Mouse (Mus musculus): ENCODE measurements around the gene Megf9. TPM values are rescaled to one million over a fixed set of nuclear protein-coding genes. Genes with fewer than 3 reads are reported as not detected.

The Megf9 gene
- total RNA-seq (2021): 10 to 100 TPM; 75.2 to 81.0 TPM

DNA sequence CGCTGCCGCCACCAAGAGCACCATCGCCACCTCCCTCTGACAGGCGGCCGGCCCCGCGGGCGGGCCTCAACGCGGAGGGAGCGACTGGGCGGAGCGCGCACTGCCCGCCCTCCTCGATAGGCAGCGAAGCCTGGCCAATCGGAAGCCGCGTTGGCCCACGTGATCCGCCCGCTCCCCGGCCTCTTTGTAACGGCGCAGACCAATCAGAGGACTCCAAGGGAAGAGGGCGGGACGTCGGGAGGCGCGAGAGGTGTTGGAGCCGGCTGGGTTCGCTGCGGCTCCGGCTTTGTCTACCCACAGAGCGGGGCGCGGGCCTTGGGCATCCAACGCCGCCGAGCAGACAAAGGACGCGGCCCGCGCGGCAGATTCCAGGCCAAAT, at the start of gene Megf9:
Gene Megf9 (minus strand): TSS at position 105 of the 379 bp plus-strand sequence.
- DNase-seq (ENCODE audit: extremely low spot score in 1 of 2, low spot score in 2 of 2): peak; percentile 99

DNA sequence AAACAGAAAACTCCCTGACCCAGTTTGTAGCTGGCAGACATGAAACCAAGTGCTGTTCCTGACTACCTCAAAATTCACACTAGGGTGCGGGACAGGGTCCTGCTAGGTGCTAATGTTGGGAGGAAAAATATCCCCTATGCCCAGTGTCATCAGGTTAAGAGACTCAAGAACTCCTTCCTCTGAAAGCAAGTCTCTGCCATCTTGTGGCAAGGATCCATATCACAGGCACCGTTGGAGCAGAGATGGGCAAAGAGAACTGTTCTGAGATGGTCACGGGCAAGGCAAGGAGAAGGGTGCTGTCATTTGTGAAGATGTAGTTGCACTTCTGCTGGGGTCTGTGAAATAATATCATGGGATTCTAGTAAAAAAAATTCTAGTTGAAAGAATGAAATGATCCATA, 44.9 kb upstream of the Megf9 start:
- intact Hi-C loops (cut with DNase I): loop anchor here (2.0 kb wide), 1 partner anchor 127 kb away; no protein-coding TSS in a partner anchor
- DNase-seq (ENCODE audit: extremely low spot score in 1 of 2, low spot score in 2 of 2): peak; percentile 20 to 53

More for the DNA sequence above, at the start of gene Megf9:
- intact Hi-C loops (cut with DNase I): loop anchor here (5.0 kb wide), 1 partner anchor 83 kb away; no protein-coding TSS in a partner anchor

DNA sequence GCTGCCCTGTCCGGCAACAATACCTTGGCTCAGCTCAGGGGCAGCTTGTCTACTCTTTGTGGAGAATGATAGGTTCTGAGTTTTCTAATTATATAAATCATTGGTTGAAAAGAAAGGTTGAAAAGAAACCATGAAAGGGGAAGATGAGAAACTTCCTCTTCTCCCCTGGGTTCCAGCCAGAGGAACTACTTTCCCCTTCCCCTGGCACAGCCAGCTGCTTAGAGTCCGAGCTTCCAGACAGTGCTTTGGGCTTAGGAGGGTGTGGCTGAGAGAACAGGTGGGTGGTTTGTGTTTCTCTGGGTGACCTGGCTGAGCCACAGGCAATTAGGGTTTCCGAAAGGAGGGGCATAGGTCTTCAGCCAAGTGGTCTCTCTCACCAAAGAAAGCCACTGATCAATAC, 43.5 kb upstream of the Megf9 start:
- intact Hi-C loops (cut with DNase I): loop anchor here (2.0 kb wide), 1 partner anchor 126 kb away; no protein-coding TSS in a partner anchor
- no peak for DNase-seq (ENCODE audit: extremely low spot score in 1 of 2, low spot score in 2 of 2)

DNA sequence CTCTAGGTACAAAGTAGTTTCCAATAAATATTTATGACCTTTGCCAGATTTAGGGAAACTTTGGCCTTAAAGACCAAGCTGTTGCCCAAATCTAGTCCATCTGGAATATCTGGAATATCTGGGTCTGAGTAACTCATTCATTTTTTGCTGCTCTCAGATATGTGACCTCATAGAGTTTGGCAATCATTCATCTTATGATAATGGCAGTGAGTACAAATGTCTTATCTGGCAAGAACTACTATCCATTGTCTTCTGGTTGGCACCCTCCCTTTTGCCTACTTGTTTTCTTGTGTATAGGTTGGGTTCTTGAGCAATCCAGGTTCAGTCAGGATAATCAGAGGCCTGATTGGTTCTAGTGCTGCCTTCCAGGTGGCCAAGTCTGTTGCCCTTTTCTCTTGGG, 41.3 kb upstream of the Megf9 start:
- intact Hi-C loops (cut with DNase I): no loop called here
- DNase-seq (ENCODE audit: extremely low spot score in 1 of 2, low spot score in 2 of 2): no peak

DNA sequence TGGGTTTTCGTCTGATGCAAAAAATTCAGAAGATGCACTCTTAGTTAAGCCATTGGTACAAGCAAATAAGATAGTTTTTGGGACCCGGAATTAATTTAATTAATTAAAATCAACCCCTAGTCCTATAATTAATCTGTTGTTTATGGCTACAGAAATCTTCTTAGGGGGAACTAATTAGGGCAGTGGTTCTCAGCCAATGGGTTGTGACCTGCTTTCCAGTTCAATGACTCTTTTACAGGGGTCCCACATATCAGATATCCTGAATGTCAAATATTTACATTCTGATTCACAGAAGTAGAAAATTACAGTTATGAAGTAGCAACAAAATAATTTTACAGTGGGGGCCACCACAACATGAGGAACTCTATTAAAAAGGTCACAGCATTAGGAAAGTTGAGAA, 39.1 kb upstream of the Megf9 start:
- intact Hi-C loops (cut with DNase I): no loop called here
- no peak for DNase-seq (ENCODE audit: extremely low spot score in 1 of 2, low spot score in 2 of 2)

DNA sequence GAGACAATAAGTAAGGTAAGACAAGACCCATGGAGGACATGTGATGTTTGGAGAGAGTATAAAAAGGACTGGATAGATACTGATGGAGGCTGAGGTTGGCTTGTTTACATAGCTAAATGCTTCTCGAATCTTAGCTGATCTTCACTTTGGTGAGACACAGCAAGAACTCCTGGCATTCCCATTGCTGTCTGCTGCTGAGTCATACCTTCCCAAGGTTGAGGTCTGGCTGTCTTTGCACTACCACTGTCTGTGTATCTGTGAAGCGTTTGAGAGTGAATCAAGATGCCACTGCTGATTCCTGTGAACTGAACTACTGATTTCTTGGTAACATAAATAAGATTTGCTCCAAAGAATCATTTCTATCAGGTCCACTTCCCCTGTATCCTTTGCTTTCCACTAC, 19.1 kb upstream of the Megf9 start:
- no peak for DNase-seq (ENCODE audit: extremely low spot score in 1 of 2, low spot score in 2 of 2)
- intact Hi-C loops (cut with DNase I): no loop called here

DNA sequence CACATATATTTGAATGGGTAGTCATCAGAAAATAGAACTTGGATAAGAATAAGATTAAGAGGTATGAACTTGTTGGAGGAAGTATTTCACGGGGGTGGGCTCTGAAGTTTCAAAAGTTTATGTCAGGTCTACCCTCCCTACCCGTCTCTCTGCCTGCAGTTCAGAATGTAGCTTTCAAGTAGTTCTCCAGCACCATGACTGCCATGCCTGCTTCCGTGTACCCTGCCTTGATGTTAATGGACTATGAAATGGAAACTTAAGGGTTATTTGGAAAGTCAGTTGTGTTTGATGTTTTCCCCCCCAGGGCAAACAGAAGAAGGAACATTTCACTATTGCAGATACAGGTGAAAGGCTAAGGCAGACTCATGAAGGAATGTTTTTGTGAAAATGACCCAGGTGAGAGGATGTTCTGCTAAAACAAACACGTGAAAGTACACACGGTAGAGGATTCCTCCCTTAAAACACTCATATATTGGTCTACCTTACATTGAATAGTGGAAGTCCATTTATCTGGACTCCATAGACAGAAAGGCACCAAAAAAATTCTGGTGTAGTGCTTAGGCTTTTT, 18.5 kb upstream of the Megf9 start:
- DNase-seq (ENCODE audit: extremely low spot score in 1 of 2, low spot score in 2 of 2): no peak

DNA sequence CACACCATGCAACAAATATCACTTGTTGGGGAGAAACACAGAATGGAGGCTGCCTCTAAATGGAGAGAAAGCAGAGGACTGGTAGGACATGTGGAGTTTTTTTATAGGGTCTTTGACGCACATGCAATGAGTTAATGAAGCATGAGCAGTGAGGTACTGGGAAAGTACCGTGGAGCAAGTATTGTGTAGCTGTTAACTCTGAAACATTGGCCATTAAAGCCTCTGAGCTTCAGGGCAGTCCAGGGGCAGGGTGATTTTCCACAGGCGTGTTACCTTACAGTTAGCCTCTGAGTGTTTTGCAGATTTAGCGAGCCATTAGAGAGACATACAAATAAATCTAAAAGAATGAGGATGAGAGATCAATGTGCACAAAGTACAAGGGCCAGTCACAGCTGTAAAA, 17.3 kb upstream of the Megf9 start:
- intact Hi-C loops (cut with DNase I): no loop called here
- no peak for DNase-seq (ENCODE audit: extremely low spot score in 1 of 2, low spot score in 2 of 2)

More for the DNA sequence above, 18.5 kb upstream of the Megf9 start:
- intact Hi-C loops (cut with DNase I): no loop called here

DNA sequence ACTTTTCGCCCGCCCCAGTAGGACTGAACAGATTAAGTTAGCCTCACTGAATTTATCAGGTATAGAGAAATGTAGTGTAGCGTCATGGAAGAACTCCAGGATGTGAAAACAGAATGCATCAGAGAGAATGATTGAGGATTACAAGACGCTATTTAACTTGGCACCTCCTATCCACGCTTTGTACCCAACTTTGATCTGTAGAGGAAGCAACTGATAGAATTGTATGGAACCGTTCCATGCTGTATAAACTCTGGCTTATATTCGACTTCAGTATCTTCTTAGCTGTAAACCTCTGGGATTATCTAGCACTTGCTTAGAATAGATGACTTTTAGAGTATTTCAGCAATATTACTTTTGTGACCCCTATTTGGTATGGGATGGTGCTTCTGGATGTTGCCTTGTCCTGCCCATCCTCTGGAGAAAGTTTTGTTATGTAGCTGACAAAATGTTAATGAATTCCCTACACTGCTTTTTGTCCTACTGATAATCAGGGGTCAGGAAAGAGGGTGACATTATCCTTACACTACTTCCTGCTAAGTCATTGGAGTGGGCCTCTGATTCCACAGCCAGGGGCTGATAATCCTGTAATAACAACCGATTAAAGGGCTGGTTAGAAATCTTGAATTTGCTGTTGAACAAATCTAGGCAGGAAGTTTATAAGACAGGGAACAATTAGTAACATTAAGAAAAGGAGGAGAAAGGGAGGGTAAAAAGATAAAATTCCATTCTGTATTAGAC, 12.8 kb upstream of the Megf9 start:
- no peak for DNase-seq (ENCODE audit: extremely low spot score in 1 of 2, low spot score in 2 of 2)
- intact Hi-C loops (cut with DNase I): no loop called here

DNA sequence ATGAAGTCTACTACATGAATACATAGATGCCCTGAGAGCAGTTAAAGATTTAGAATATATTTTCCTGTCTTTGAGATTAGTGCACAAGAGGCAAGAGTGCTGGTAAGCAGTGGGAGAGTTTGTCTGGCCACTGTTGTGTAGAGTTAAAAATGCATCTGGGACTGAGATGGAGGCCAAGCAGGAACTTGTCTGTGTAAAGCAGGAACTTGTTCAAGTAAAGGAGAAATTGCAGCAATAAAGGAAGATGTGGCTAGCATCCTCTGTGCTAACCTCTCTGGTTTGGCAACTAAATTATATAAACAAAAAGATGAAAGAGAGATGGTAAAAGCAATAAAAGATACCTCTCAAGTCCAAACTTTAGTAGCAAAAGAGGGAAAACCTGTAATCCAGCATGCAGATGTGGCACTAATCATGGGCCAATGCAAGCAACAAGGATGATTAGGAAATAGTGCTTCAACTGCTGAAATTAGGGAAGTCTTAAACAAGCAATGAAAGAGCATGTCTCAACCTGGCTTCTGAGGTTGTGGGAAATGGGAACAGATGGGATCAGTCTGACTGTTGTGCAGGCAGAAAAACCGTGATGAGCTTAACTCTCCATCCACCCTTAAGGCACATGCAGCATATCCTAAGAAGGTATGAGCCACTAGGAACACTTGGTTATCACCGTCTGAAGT, 11.2 kb upstream of the Megf9 start:
- no peak for DNase-seq (ENCODE audit: extremely low spot score in 1 of 2, low spot score in 2 of 2)
- intact Hi-C loops (cut with DNase I): no loop called here

DNA sequence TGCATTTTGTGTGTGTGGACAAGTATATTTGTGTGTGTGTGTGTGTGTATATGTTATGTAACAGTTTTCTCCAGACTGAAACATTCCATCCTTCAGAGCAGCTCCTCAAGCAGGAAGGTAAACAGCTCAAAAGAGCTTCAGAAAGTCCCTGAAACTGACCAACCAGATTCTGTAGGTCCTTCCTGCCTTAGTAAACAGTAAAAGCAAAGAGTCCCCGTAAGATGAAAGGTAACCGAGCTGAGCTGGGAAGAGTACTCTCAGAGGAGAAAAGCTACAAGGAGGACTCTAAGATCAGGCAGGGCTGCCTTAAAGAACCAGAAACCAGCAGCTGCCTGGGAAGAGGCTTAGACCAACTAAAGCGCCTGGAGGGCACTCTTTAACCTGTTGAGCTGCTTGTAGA, 9.6 kb upstream of the Megf9 start:
- no peak for DNase-seq (ENCODE audit: extremely low spot score in 1 of 2, low spot score in 2 of 2)
- intact Hi-C loops (cut with DNase I): no loop called here

DNA sequence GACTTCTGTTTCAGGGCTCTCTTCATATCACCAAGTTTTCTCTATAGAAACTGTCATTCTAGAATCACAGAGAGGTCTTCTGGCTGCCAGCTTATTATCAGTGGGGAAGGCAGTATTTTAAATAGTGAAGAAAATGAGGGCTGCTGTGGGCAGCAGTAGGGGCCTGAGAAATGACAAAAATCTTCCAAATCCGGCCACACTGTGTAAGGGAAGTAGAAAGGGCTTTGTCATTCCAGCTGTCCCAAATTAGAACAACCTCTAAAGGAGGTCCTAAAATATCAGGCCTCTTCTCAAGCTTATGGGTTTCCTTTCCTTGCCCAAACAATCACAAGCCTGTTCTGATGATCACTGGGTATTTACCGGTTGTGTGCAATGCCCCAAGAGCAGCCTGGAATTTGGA, 7.6 kb upstream of the Megf9 start:
- intact Hi-C loops (cut with DNase I): no loop called here
- no peak for DNase-seq (ENCODE audit: extremely low spot score in 1 of 2, low spot score in 2 of 2)

DNA sequence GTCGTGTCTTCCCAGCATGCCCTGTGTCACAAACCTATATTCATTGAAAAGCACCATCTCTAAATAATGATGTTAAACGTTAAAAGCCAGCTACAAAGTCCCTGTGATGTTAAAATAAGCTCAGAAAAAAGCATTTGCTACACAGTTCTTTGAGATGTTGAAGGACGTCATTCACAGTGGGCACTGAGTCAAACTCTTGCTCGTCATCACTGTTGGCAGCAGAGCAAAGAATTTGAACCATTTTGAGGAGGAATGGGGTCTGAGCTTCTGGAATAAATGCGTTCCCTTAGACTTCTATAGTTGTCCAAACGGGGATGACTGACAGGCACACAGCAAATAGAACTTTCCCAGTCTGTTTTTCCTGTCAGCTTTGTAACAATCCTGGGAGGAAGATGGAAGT, 5.9 kb upstream of the Megf9 start:
- DNase-seq (ENCODE audit: extremely low spot score in 1 of 2, low spot score in 2 of 2): no peak
- intact Hi-C loops (cut with DNase I): no loop called here

DNA sequence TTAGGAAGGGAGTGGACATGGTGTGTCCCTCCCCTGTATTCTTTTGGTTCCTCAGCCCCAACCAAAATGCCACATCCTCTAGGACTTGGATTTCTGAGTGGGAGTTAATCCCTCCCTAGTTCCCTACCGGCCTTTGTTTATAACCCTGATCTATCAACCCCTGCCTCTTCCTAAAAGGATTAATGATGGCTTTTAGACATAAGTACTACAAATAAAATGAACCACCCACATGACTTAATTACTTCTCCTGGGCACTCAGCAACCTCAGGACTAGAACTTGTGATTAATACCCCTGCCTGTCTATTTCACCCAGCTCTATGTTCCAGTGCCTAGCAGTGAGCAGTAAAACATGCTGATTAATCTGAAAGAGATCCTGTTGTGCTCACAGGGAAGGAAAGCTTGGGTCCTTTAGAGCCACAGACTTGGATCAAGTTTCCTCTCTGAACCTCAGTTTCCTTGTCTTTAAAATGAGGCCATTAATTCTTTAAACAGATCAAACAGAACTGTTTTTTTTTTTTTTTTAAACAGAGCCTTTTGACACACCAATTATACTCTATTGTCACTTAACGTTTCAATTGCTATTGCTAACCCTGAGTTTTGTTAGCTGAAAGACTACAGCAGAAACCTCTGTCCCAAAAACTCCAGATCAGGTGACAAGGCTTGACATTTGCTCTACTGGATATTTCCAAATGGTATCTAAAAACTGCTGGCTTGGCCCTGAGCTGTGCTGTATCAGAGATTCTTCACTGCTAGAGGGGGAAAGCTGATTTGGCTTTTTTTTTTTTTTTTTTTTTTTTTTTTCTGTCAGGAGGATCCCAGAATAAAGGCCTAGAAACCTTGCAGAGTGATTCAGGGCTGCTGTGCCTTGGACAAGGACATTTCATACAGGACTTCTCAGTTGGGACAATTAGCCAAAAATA, 2.1 kb upstream of the Megf9 start:
- intact Hi-C loops (cut with DNase I): no loop called here
- DNase-seq (ENCODE audit: extremely low spot score in 1 of 2, low spot score in 2 of 2): no peak

DNA sequence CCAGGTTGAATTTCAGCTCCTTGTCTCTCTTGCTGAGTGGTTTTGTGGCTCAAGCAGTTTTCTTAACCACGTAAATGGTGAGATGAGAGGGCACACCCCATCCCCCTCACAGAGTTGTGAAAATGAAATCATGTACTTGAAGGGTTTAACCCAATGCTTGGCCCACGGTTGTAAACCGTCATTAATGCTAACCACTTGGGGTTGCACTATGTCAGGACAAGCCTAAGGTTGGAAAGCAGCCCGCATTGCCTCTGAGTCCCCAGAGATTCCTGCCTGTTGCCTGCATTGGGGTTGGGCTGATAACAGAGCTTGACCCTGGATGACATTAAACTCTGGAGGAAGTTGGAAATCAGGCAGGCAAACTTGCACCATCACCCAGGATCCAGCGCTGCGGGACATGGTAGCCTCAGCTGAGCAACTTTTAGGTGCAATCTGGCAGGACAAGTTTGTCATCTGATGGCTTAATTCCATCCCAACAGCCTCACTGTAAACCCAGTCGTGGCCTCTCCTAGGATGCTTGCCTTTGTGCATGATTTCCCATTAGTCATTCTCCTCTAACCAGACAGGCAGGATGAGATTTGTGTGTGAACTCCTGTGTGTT, 1.0 kb upstream of the Megf9 start:
- peak in 1 of 2 experiments; percentile 30 for DNase-seq (ENCODE audit: extremely low spot score in 1 of 2, low spot score in 2 of 2)

DNA sequence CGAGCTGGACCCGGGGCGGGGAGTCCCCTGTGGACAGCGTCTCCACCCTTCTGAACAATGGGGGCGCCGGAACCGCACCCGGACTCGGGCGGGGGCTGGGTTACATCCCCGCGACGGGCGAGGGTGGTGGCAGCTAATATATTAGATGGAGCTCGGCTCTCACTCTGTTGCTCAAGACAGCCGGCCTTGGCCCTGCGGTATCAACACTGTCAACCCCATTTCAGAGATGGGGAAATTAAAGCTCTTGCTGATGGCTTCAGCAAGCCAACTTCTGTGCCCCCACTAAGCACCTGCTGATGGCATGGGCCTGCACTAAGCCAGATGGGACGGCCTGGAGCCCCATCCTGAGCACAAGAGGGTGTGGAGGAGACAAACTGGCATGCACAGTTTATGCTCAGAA, 494 bp upstream of the Megf9 start:
- DNase-seq (ENCODE audit: extremely low spot score in 1 of 2, low spot score in 2 of 2): no peak
- intact Hi-C loops (cut with DNase I): no loop called here

More for the DNA sequence above, 1.0 kb upstream of the Megf9 start:
- intact Hi-C loops (cut with DNase I): no loop called here

DNA sequence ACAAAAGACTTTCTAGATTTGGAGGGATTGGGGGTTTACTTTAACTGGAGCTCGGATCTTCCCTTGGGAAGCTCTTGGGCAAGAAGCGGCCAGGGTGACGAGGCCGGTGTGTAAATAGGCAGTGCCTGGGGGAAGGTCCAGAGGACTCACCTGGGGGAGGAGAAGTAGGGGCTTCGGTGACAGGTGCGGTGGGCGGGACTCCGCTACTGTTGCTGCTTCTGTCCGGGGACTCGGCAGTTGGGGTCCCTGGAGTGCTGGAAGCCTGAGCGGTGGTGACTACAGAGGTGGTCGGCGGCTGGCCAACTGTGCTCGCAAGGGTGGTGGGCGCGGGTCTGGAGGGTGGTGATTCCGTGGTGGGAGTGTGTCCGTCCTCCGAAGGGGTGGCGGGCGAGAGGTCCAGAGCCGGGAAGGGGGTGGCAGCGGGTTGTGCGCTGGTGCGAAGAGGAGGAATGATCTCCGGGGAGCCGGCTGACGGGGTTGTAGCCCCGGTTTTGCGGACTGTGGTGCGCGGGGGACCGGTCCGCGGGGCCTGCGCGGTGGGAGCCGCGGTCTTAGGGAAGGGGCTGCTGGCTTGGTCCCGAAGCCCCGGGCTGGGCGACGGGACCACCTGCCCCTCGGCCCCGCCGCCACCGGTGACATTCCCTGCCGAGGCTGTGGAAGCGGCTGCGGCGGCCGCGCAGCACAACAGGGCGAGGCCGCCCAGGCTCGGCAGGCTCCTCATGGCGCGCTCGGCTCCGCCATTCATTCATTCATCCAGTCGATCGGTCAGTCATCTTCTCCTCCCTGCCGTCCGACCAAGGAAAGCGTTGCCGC, 511 bp downstream of the Megf9 start:
- peak in 1 of 2 experiments; percentile 69 for DNase-seq (ENCODE audit: extremely low spot score in 1 of 2, low spot score in 2 of 2)
- intact Hi-C loops (cut with DNase I): loop anchor here (5.0 kb wide), 1 partner anchor 82 kb away; no protein-coding TSS in a partner anchor

All from left cerebral cortex, postnatal 10 days (tissue).